Mouse (Mus musculus) CD4-positive helper T cell, adult 2 months (primary cell): Measurements from ENCODE around the gene Hs3st5.

Experiments
- DNase-seq: peaks from one replicate; pipeline ENCODE4 v3.0.0-alpha.2; 2012; ENCODE audit warnings: low read depth, missing footprints, low spot score

Hs3st5 gene

DNA sequence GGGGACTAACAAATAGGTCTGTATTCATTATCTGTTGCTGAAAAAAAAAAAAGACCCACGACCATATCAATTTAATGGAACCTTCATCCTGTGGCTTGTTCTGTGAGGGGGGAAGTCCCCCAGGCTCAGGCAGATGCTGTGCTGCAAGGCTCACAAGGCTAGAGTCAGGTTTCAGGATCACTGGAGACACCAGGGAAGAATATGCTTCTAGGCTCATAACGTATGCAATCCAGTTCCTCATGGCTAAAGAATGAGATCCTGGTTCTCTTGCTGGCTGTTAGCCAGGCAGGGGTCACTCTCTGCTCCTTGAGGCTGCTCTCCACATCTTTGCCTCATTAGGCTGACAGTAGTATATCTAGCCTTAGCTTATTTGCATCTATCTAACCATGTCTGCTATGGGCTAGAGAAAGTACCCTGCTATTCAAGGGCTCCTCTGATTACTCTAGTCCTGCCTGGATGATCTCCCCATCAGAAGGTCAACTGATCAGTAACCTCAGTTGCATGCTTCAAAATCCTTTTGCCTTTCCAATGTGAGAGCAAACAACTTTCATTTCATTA, 294.4 kb downstream of the Hs3st5 start:
- no peak for DNase-seq

GRCm38 (mm10) chr10:36803705-36804104, 297.1 kb downstream of the Hs3st5 start:
- no peak for DNase-seq

- DNase-seq = no peak
Measured at GRCm38 (mm10) chr10:36805265-36805664, 298.7 kb downstream of the Hs3st5 start.

DNA sequence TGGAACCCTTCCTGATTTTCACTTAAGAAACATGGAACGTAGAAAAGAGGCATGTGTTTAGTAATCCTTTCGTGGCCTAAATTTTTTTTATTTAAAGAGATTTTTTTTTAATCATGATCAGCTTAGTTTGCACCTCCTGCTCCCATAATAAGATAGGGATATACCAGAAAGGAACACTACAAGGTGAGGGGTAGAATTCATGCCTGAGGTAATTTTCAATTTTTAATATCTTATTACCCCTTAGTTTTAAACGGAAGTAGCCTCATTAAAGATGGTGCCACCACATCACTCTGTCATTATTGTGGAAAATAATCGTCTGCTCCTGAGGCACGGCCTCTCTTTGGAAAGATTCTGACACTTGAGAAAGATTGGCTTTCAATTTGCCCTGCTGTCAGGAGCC, 299.2 kb downstream of the Hs3st5 start:
- DNase-seq = no peak

DNA sequence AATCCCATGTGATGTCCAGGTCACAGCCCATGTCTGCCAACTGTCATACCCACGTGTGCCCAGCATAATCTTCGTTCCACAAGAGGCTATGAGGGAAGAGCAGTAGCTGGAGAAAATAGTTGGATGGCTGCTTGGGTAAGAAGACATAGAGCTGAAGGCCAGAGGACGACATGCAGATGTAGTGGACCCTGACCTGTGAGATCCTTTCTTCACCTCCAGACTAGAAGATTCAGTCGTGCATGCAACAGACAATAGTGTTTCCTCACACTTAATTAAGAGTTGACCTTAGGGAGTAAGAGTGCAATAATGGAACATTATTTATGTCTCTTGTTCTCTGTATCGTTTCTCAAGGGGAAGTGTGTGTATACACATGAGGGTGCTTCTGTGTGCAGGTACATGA, 300.4 kb downstream of the Hs3st5 start:
- DNase-seq = no peak

DNA sequence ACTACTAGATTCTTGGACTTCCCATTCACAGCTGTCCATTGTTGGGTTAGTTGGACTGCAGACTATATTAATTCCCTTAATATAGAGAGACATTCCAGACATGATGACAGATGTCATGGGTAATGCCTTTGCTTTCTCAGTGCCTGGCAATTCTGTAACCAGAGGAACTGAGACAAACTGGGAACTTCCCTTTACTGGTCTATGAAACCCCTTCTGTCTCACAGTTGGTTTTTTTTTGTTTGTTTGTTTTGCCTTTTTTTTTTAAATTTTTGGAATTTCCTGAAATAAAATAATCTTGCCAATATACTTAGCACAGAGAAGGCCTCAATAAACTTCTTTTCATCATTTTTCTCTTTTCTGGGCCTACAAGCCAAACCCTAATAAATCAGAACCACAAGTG, 312.3 kb downstream of the Hs3st5 start:
- DNase-seq = no peak

DNA sequence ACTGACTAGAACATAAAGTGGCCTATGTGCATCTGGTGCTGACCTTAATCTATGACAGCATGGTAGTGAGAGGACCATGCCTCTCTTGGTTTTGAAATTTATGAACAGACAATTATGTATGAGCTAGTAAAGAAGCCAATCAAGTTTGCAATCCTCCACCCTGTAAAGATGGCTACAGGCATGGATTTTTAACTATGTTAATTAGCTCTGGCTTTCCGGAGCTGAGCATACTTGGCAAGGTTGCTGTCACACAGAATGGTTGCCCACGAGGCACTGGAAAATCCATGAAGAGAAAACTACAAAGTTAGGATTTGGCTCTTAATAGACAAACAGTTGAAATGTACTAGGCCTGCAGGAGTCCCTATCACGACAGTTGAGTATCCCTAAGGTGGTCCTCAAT, 322.5 kb downstream of the Hs3st5 start:
- DNase-seq = no peak

- no peak for DNase-seq
Measured at GRCm38 (mm10) chr10:36832204-36832603, 325.6 kb downstream of the Hs3st5 start.

DNA sequence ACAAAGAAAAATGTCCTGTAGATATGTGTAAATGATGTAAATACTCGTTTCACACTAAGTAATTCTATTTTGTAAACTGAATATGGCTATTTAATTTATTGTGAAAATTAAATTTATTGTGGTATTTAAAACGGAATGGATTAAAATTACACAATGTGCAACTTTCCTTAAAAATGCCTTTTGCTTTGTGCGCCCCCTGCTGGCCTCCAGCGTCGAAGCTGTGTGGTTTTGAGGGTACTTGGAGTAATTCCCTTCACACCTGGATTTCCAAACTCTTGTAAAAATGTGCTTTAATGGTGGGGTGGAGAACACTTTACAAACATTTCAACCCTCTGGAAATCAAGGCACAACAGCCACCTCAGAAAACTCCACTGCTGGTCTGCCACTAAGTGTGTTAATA, 327.6 kb downstream of the Hs3st5 start:
- no peak for DNase-seq

DNA sequence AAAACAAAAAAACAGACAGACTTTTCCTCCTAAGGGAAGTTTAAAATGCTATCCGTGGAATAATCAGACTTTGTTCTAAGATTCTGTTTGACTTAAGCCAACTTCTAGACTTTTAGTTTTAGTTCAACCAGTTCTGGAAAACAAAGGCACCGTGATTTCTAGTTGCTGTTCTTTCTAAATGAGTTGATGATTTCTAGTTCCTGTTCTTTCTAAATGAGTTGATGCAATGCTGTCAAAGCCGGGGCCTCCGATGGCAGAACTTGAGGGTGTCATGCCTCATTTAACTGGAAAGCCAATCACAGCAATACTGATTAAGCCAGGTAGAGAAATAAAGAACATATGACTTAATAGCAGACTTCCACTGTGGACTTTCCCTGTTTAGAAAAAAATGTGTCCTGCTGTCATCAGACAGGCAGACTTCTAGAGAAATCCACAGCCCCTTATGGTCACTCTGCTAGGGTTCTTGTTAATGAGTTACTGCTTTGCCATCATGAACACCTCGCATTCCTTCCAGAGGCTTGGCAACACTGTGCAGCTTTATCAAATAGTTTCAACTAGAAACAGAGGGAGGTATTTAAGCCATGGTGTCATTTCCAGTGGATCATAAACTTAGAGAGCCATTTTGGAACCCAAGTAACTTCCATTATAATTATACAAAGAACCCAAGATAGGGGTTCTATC, 329.4 kb downstream of the Hs3st5 start:
- DNase-seq = no peak

DNA sequence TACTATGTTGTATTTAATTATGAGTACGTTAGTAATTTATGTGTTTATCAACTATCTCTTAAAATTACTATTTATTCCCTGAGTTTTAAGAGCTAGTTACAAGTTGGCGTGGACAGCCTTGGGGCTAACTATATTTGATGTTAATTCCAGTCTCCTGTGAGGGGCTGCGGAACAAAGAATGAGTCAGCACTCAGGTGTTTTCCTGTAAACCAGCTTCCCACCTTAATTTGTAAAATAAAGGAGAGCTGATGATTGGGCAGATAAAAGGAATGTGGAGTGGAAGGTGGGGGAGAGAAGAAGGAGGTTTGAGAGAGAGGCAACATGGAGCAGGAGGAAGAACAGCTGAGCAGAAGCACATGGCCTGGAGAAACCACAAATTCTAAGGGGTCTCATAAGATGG, 343.6 kb downstream of the Hs3st5 start:
- no peak for DNase-seq

- no peak for DNase-seq
Measured at GRCm38 (mm10) chr10:36862127-36862895, 355.7 kb downstream of the Hs3st5 start.
